Mouse (Mus musculus): Measurements from ENCODE around the gene Zfp184. TPM values are rescaled to one million over a fixed set of nuclear protein-coding genes. Genes with fewer than 3 reads are reported as not detected.
"Not testable (repeated sequence)": the region's sequence is repeated elsewhere in the genome, so short reads cannot be mapped to it uniquely, and the experiment has no call there.

Gene Zfp184
- total and polyA plus RNA-seq, 3 experiments, result 0.43 to 0.73 (median 0.70) TPM

DNA sequence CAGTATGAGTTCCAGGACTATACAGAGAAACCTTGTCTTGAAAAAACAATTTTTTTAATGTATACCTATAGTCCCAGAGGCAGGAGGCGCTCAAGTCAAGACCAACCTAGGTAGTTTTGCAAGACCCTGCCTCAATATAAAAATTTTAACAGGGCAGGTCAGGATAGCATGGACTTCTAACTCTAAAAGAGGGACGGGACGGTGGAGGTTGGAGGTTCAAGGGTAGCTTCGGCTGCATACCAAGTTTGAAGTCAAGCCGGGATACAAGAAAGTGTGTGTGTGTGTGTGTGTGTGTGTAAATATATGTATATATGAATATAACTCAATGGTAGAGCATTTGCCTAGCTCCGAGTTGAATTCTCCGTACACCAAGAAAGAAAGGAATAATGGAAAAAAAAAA lies 38.6 kb upstream of the Zfp184 start:
- Histone ChIP-seq H3K36me3 (ENCODE audit: control insufficient read depth, insufficient read depth, low read length) (no peaks in the 10 kb centered on the region), H3K27me3 (ENCODE audit: control insufficient read depth, insufficient read depth, low read length) (no peaks in the 10 kb centered on the region), H3K27ac (no peak overlapping the region), H3K4me1 (ENCODE audit: control insufficient read depth, insufficient read depth, low read length) (no peaks in the 10 kb centered on the region), H3K79me2 (replicated peaks; ENCODE audit: control insufficient read depth, insufficient read depth, low read length) (no peaks in the 10 kb centered on the region), H3K9ac (ENCODE audit: low read depth, low read length) (no peak overlapping the region), H3K4me3 (no peak overlapping the region)
- DNase-seq, result no peak
- WGBS, result 70% methylated on average over 7 of the region's 7 CpGs
- intact Hi-C loops (cut with DNase I), result no loop called here
- no peak for TF ChIP-seq CTCF (IDR thresholded peaks at IDR 0.05)
- no peak for TF ChIP-seq EP300 (IDR thresholded peaks at IDR 0.05; ENCODE audit: insufficient read depth, low read depth, low read length)
- TF ChIP-seq POLR2A (IDR thresholded peaks at IDR 0.05; ENCODE audit: insufficient read depth, low read depth, low read length), result no peak

- Histone ChIP-seq H3K9ac (ENCODE audit: low read depth, low read length) (no peak overlapping the region), H3K4me3 (no peak overlapping the region), H3K36me3 (ENCODE audit: control insufficient read depth, insufficient read depth, low read length) (no peaks in the 10 kb centered on the region), H3K79me2 (replicated peaks; ENCODE audit: control insufficient read depth, insufficient read depth, low read length) (no peaks in the 10 kb centered on the region), H3K27me3 (ENCODE audit: control insufficient read depth, insufficient read depth, low read length) (no peaks in the 10 kb centered on the region), H3K27ac (no peak overlapping the region), H3K4me1 (ENCODE audit: control insufficient read depth, insufficient read depth, low read length) (no peaks in the 10 kb centered on the region)
- no peak for DNase-seq
- intact Hi-C loops (cut with DNase I), result no loop called here
- WGBS, result 56% methylated on average over 22 of the region's 22 CpGs
- TF ChIP-seq EP300 (IDR thresholded peaks at IDR 0.05; ENCODE audit: insufficient read depth, low read depth, low read length) (no peak), CTCF (IDR thresholded peaks at IDR 0.05) (no peak), POLR2A (IDR thresholded peaks at IDR 0.05; ENCODE audit: insufficient read depth, low read depth, low read length) (no peak)
These were observed 37.7 kb upstream of the Zfp184 start for GRCm38 (mm10) chr13:21906946-21907806.

DNA sequence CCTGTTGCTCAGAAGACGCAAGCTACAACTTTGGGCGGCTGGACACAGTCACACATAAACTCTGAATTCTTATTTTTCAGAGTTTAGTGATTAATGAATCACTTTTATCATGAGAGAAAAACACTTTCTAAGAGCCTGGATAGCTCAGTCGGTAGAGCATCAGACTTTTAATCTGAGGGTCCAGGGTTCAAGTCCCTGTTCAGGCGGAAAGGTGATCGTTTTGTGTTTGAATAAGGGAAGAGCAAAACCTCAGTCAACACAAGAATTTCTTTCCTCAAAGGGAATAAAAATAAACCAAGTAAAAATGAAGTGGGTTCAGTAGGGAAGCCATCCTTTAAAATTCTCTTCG lies 37.1 kb upstream of the Zfp184 start:
- H3K4me1 ChIP-seq (ENCODE audit: control insufficient read depth, insufficient read depth, low read length); H3K79me2 ChIP-seq (replicated peaks; ENCODE audit: control insufficient read depth, insufficient read depth, low read length); H3K4me3 ChIP-seq; H3K27me3 ChIP-seq (ENCODE audit: control insufficient read depth, insufficient read depth, low read length); H3K9ac ChIP-seq (ENCODE audit: low read depth, low read length); H3K27ac ChIP-seq; H3K36me3 ChIP-seq (ENCODE audit: control insufficient read depth, insufficient read depth, low read length); intact Hi-C loops (cut with DNase I); DNase-seq: not testable (repeated sequence)
- 60% methylated on average over 6 of the region's 6 CpGs for WGBS

DNA sequence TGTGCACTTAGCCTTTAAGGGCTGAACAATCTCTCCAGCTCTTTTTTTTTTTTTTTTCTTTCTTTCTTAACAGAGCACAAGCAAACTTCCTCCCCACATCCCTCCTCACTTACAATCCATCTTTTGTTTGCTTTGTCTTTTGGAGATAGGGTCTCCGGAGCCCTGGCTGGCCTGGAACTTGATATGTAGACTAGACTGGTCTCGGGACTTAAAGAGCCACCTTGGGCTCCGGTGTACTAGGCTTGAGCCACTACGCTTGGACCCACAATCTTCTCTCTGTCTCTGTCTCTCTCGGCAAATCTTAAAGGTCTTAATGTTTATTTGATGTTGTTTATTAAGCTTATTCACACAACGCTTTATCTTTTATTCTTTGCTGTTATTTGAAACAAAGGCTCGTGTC lies 34.2 kb upstream of the Zfp184 start:
- DNase-seq, result no peak
- Histone ChIP-seq H3K4me3 (no peak overlapping the region), H3K27me3 (ENCODE audit: control insufficient read depth, insufficient read depth, low read length) (no peaks in the 10 kb centered on the region), H3K36me3 (ENCODE audit: control insufficient read depth, insufficient read depth, low read length) (no peaks in the 10 kb centered on the region), H3K27ac (no peak overlapping the region), H3K4me1 (ENCODE audit: control insufficient read depth, insufficient read depth, low read length) (no peaks in the 10 kb centered on the region), H3K79me2 (replicated peaks; ENCODE audit: control insufficient read depth, insufficient read depth, low read length) (no peaks in the 10 kb centered on the region), H3K9ac (ENCODE audit: low read depth, low read length) (no peak overlapping the region)
- 39% methylated on average over 7 of the region's 7 CpGs for WGBS
- TF ChIP-seq CTCF (IDR thresholded peaks at IDR 0.05) (no peak), EP300 (IDR thresholded peaks at IDR 0.05; ENCODE audit: insufficient read depth, low read depth, low read length) (no peak), POLR2A (IDR thresholded peaks at IDR 0.05; ENCODE audit: insufficient read depth, low read depth, low read length) (no peak)
- intact Hi-C loops (cut with DNase I), result loop anchor here (10.0 kb wide), 2 partner anchors 56 to 196 kb away; partner anchors contain the start of genes Hist1h2ai, Hist1h2bl and Hist1h3h

DNA sequence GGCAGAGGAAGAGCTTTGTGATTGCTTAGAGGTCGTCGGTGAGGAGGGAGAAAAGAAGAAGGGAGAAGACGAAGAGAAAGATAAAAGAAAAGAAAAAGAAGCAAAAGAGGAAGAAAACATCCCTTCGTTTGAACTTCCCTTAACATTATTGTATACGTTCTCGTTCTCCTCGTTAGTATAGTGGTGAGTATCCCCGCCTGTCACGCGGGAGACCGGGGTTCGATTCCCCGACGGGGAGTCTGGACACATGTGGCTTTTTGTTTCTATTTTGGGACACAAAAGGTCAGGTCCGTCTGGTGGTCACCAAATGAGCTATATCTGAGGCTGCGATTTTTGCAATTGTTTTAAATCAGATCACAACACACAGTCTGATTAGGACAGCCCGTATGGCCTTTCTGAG lies 33.7 kb upstream of the Zfp184 start:
- Histone ChIP-seq H3K79me2 (replicated peaks; ENCODE audit: control insufficient read depth, insufficient read depth, low read length) (no peaks in the 10 kb centered on the region), H3K36me3 (ENCODE audit: control insufficient read depth, insufficient read depth, low read length) (no peaks in the 10 kb centered on the region), H3K9ac (ENCODE audit: low read depth, low read length) (no peak overlapping the region), H3K27me3 (ENCODE audit: control insufficient read depth, insufficient read depth, low read length) (no peaks in the 10 kb centered on the region), H3K4me3 (no peak overlapping the region), H3K4me1 (ENCODE audit: control insufficient read depth, insufficient read depth, low read length) (no peaks in the 10 kb centered on the region), H3K27ac (no peak overlapping the region)
- TF ChIP-seq EP300 (IDR thresholded peaks at IDR 0.05; ENCODE audit: insufficient read depth, low read depth, low read length) (no peak), POLR2A (IDR thresholded peaks at IDR 0.05; ENCODE audit: insufficient read depth, low read depth, low read length) (no peak), CTCF (IDR thresholded peaks at IDR 0.05) (no peak)
- peak in 1 of 2 experiments; percentile 29 for DNase-seq
- WGBS, result 25% methylated on average over 17 of the region's 17 CpGs
- intact Hi-C loops (cut with DNase I), result loop anchor here (10.0 kb wide), 2 partner anchors 56 to 196 kb away; partner anchors contain the start of genes Hist1h2ai, Hist1h2bl and Hist1h3h

DNA sequence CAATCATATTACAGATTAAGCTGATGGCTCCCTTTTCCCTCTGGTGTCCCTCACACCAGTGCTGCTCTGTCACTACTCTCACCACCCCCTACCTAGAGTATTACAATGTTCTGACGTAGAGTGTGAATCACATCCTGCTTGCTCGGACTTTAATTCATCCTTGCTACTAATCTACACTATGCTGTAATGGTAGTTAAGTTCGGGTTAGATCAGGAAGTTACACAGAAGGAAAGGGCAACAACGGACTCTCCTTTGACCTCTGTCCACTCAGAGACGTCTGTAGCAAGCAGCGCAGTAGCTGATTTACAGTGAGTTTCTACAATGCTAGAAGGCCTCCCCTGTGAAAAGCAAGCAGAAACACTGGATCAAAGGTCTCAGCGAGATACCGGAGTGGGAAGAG lies 31.0 kb upstream of the Zfp184 start:
- H3K27ac ChIP-seq, result peak overlapping the region; percentile 34

More for the DNA sequence above, 31.0 kb upstream of the Zfp184 start:
- no peaks in the 10 kb centered on the region for H3K27me3 ChIP-seq (ENCODE audit: control insufficient read depth, insufficient read depth, low read length)
- H3K36me3 ChIP-seq (ENCODE audit: control insufficient read depth, insufficient read depth, low read length), result no peaks in the 10 kb centered on the region
- intact Hi-C loops (cut with DNase I), result loop anchor here (10.0 kb wide), 2 partner anchors 59 to 199 kb away; partner anchors contain the start of genes Hist1h2ai, Hist1h2bl and Hist1h3h
- WGBS, result 37% methylated on average over 8 of the region's 8 CpGs
- peaks cover 2% of the 10 kb centered on the region; the same call in 1 of the 2 replicates for H3K4me1 ChIP-seq (ENCODE audit: control insufficient read depth, insufficient read depth, low read length)
- H3K79me2 ChIP-seq (replicated peaks; ENCODE audit: control insufficient read depth, insufficient read depth, low read length), result no peaks in the 10 kb centered on the region
- H3K4me3 ChIP-seq, result peak overlapping the region; percentile 47
- no peak for DNase-seq
- H3K9ac ChIP-seq (ENCODE audit: low read depth, low read length), result peak overlapping the region; percentile 57; the same call in 1 of the 2 replicates
- TF ChIP-seq CTCF (IDR thresholded peaks at IDR 0.05) (no peak), POLR2A (IDR thresholded peaks at IDR 0.05; ENCODE audit: insufficient read depth, low read depth, low read length) (no peak), EP300 (IDR thresholded peaks at IDR 0.05; ENCODE audit: insufficient read depth, low read depth, low read length) (no peak)

Measured in heart, adult 2 months (tissue).